Mouse (Mus musculus): ENCODE data around the gene Cask. TPM values are rescaled to one million over a fixed set of nuclear protein-coding genes. Genes with fewer than 3 reads are reported as not detected.

Gene Cask
- polyA plus RNA-seq, 1 experiment from 2014 or later, result 65.6 TPM

DNA sequence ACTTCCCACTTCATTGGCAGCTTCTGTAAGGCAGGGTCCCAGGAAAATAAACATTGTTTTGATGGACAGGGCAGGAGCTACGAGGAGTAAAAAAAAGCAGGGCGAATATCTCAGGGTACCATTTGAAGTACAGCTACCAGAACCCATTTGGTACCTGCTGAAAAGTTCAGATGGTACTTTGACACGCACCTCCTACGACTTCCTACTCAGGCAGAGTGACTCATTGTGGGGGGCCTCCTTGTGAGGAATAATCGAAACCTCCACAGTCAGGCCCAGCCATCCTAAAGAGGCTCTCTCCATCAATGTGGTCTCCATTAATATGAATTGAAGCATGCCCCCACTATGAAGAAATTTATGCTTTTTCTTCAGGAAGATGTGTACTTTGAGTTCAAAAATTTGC lies 228.5 kb downstream of the Cask start:
- no peaks in the 10 kb centered on the region for H3K4me1 ChIP-seq (ENCODE audit: control insufficient read depth, insufficient read depth, low read depth, low read length)
- no peaks in the 10 kb centered on the region for H3K27me3 ChIP-seq (replicated peaks; ENCODE audit: control insufficient read depth, insufficient read depth, low read length)
- no peak overlapping the region for H3K27ac ChIP-seq (ENCODE audit: low read depth, low read length)
- no peak for ATAC-seq
- no peak overlapping the region for H3K9ac ChIP-seq (ENCODE audit: low read depth, low read length)
- H3K36me3 ChIP-seq (ENCODE audit: control insufficient read depth, insufficient read depth, low read length), result no peaks in the 10 kb centered on the region
- 80% methylated on average over 5 of the region's 5 CpGs for WGBS
- H3K4me2 ChIP-seq (ENCODE audit: low read length), result no peak overlapping the region
- no peak overlapping the region for H3K4me3 ChIP-seq (ENCODE audit: low read length)
- H3K9me3 ChIP-seq (ENCODE audit: control insufficient read depth, low read length), result no peaks in the 10 kb centered on the region

- H3K4me3 ChIP-seq (ENCODE audit: low read length), result no peak overlapping the region
- H3K4me2 ChIP-seq (ENCODE audit: low read length), result no peak overlapping the region
- H3K27me3 ChIP-seq (replicated peaks; ENCODE audit: control insufficient read depth, insufficient read depth, low read length), result no peaks in the 10 kb centered on the region
- no peaks in the 10 kb centered on the region for H3K36me3 ChIP-seq (ENCODE audit: control insufficient read depth, insufficient read depth, low read length)
- no peaks in the 10 kb centered on the region for H3K9me3 ChIP-seq (ENCODE audit: control insufficient read depth, low read length)
- H3K9ac ChIP-seq (ENCODE audit: low read depth, low read length), result no peak overlapping the region
- no peak overlapping the region for H3K27ac ChIP-seq (ENCODE audit: low read depth, low read length)
- whole genome bisulfite sequencing, result 86% methylated on average over 4 of the region's 4 CpGs
- ATAC-seq, result no peak
- H3K4me1 ChIP-seq (ENCODE audit: control insufficient read depth, insufficient read depth, low read depth, low read length), result no peaks in the 10 kb centered on the region
Observed at GRCm38 (mm10) chrX:13621473-13621872, 229.7 kb downstream of the Cask start.

GRCm38 (mm10) chrX:13618476-13618875 lies 232.7 kb downstream of the Cask start:
- Histone ChIP-seq H3K27me3 (replicated peaks; ENCODE audit: control insufficient read depth, insufficient read depth, low read length) (no peaks in the 10 kb centered on the region), H3K27ac (ENCODE audit: low read depth, low read length) (no peak overlapping the region), H3K4me2 (ENCODE audit: low read length) (no peak overlapping the region), H3K4me1 (ENCODE audit: control insufficient read depth, insufficient read depth, low read depth, low read length) (no peaks in the 10 kb centered on the region), H3K9me3 (ENCODE audit: control insufficient read depth, low read length) (no peaks in the 10 kb centered on the region), H3K9ac (ENCODE audit: low read depth, low read length) (no peak overlapping the region), H3K4me3 (ENCODE audit: low read length) (no peak overlapping the region), H3K36me3 (ENCODE audit: control insufficient read depth, insufficient read depth, low read length) (no peaks in the 10 kb centered on the region)
- no peak for ATAC-seq
- WGBS, result 82% methylated on average over 4 of the region's 4 CpGs

- no peak for ATAC-seq
- H3K9me3 ChIP-seq (ENCODE audit: control insufficient read depth, low read length), result no peaks in the 10 kb centered on the region
- no peaks in the 10 kb centered on the region for H3K4me1 ChIP-seq (ENCODE audit: control insufficient read depth, insufficient read depth, low read depth, low read length)
- H3K4me3 ChIP-seq (ENCODE audit: low read length), result no peak overlapping the region
- no peak overlapping the region for H3K4me2 ChIP-seq (ENCODE audit: low read length)
- no peak overlapping the region for H3K9ac ChIP-seq (ENCODE audit: low read depth, low read length)
- H3K27ac ChIP-seq (ENCODE audit: low read depth, low read length), result no peak overlapping the region
- H3K27me3 ChIP-seq (replicated peaks; ENCODE audit: control insufficient read depth, insufficient read depth, low read length), result no peaks in the 10 kb centered on the region
- WGBS, result 78% methylated on average over 1 of the region's 1 CpGs
- H3K36me3 ChIP-seq (ENCODE audit: control insufficient read depth, insufficient read depth, low read length), result no peaks in the 10 kb centered on the region
Observed at GRCm38 (mm10) chrX:13617294-13617693, 233.9 kb downstream of the Cask start.

GRCm38 (mm10) chrX:13616726-13617125 lies 234.4 kb downstream of the Cask start:
- no peak for ATAC-seq
- no peak overlapping the region for H3K4me3 ChIP-seq (ENCODE audit: low read length)
- no peaks in the 10 kb centered on the region for H3K4me1 ChIP-seq (ENCODE audit: control insufficient read depth, insufficient read depth, low read depth, low read length)
- H3K36me3 ChIP-seq (ENCODE audit: control insufficient read depth, insufficient read depth, low read length), result no peaks in the 10 kb centered on the region
- WGBS, result 61% methylated on average over 1 of the region's 1 CpGs
- no peaks in the 10 kb centered on the region for H3K9me3 ChIP-seq (ENCODE audit: control insufficient read depth, low read length)
- no peak overlapping the region for H3K9ac ChIP-seq (ENCODE audit: low read depth, low read length)
- no peak overlapping the region for H3K27ac ChIP-seq (ENCODE audit: low read depth, low read length)
- H3K4me2 ChIP-seq (ENCODE audit: low read length), result no peak overlapping the region
- H3K27me3 ChIP-seq (replicated peaks; ENCODE audit: control insufficient read depth, insufficient read depth, low read length), result no peaks in the 10 kb centered on the region

DNA sequence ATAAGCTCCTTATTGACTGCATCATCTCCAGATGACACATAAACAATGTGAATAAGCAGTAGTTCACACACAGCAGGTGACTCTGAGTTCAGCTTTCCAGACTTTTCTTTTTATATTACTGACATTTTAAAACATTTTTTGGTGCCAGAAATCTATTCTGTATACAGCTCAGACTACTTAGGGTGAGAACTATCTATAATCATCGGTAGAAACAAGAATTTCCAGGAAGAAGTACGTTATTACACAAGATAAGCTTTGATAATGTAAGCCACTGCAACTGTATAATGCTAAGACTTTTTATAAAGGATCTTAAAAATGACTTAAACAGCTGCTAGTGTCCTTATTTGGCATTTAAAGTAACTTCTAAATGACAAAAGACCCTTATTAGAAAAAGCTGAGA lies 239.1 kb downstream of the Cask start:
- no peaks in the 10 kb centered on the region for H3K4me1 ChIP-seq (ENCODE audit: control insufficient read depth, insufficient read depth, low read depth, low read length)
- ATAC-seq, result no peak
- no peak overlapping the region for H3K4me3 ChIP-seq (ENCODE audit: low read length)
- 89% methylated on average over 2 of the region's 2 CpGs for WGBS
- no peaks in the 10 kb centered on the region for H3K27me3 ChIP-seq (replicated peaks; ENCODE audit: control insufficient read depth, insufficient read depth, low read length)
- H3K9me3 ChIP-seq (ENCODE audit: control insufficient read depth, low read length), result no peaks in the 10 kb centered on the region
- H3K4me2 ChIP-seq (ENCODE audit: low read length), result no peak overlapping the region
- no peak overlapping the region for H3K27ac ChIP-seq (ENCODE audit: low read depth, low read length)
- H3K9ac ChIP-seq (ENCODE audit: low read depth, low read length), result no peak overlapping the region
- no peaks in the 10 kb centered on the region for H3K36me3 ChIP-seq (ENCODE audit: control insufficient read depth, insufficient read depth, low read length)

DNA sequence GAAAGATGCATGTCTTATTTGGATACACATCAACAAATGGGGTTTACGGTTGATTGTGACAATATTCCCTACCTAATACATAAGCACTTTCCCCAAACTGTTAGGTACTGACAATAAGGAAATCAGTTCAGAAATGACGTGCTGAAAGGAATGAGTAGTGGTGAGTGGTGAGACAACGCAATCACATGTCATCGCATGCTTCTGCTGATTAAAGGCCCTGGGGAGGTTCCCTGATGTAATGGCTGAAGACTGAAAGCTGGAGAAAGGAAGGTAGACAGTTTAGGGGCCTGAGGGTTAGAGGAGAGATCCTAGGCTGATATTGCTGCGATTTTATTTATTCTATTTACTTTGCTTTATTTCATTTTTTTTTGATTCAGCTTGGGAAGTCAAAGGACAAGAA lies 240.1 kb downstream of the Cask start:
- Histone ChIP-seq H3K4me1 (ENCODE audit: control insufficient read depth, insufficient read depth, low read depth, low read length) (no peaks in the 10 kb centered on the region), H3K36me3 (ENCODE audit: control insufficient read depth, insufficient read depth, low read length) (no peaks in the 10 kb centered on the region), H3K9me3 (ENCODE audit: control insufficient read depth, low read length) (no peaks in the 10 kb centered on the region), H3K4me2 (ENCODE audit: low read length) (no peak overlapping the region), H3K9ac (ENCODE audit: low read depth, low read length) (no peak overlapping the region), H3K4me3 (ENCODE audit: low read length) (no peak overlapping the region), H3K27me3 (replicated peaks; ENCODE audit: control insufficient read depth, insufficient read depth, low read length) (no peaks in the 10 kb centered on the region), H3K27ac (ENCODE audit: low read depth, low read length) (no peak overlapping the region)
- WGBS, result 84% methylated on average over 5 of the region's 5 CpGs
- ATAC-seq, result no peak

- Histone ChIP-seq H3K27ac (ENCODE audit: low read depth, low read length) (no peak overlapping the region), H3K4me2 (ENCODE audit: low read length) (no peak overlapping the region), H3K27me3 (replicated peaks; ENCODE audit: control insufficient read depth, insufficient read depth, low read length) (no peaks in the 10 kb centered on the region), H3K36me3 (ENCODE audit: control insufficient read depth, insufficient read depth, low read length) (no peaks in the 10 kb centered on the region), H3K4me3 (ENCODE audit: low read length) (no peak overlapping the region), H3K9me3 (ENCODE audit: control insufficient read depth, low read length) (no peaks in the 10 kb centered on the region), H3K9ac (ENCODE audit: low read depth, low read length) (no peak overlapping the region), H3K4me1 (ENCODE audit: control insufficient read depth, insufficient read depth, low read depth, low read length) (no peaks in the 10 kb centered on the region)
- 46% methylated on average over 3 of the region's 3 CpGs for WGBS
- no peak for ATAC-seq
Observed at GRCm38 (mm10) chrX:13607752-13608151, 243.4 kb downstream of the Cask start.

DNA sequence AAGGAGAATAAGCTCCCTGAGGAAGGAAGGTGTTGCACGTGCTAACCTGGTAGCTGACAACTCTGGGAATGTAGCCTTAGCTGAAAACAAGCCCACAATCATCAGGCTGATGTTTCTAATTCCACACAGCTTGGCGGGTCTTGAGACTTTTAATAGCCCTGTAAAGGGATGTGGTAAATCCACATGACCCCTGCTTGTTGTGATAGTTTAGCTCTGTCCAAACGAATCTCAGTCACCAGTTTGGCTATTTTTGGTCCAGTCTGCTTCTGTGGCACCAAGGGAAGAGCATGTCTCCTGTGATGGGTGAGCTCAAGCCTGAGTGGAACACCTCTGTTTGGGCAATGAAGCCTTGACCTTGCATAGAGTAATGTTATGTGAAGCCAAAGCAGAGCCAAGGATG lies 244.4 kb downstream of the Cask start:
- Histone ChIP-seq H3K4me1 (ENCODE audit: control insufficient read depth, insufficient read depth, low read depth, low read length) (no peaks in the 10 kb centered on the region), H3K27me3 (replicated peaks; ENCODE audit: control insufficient read depth, insufficient read depth, low read length) (no peaks in the 10 kb centered on the region), H3K9ac (ENCODE audit: low read depth, low read length) (no peak overlapping the region), H3K4me3 (ENCODE audit: low read length) (no peak overlapping the region), H3K4me2 (ENCODE audit: low read length) (no peak overlapping the region), H3K36me3 (ENCODE audit: control insufficient read depth, insufficient read depth, low read length) (no peaks in the 10 kb centered on the region), H3K27ac (ENCODE audit: low read depth, low read length) (no peak overlapping the region), H3K9me3 (ENCODE audit: control insufficient read depth, low read length) (no peaks in the 10 kb centered on the region)
- 64% methylated on average over 3 of the region's 3 CpGs for WGBS
- no peak for ATAC-seq

DNA sequence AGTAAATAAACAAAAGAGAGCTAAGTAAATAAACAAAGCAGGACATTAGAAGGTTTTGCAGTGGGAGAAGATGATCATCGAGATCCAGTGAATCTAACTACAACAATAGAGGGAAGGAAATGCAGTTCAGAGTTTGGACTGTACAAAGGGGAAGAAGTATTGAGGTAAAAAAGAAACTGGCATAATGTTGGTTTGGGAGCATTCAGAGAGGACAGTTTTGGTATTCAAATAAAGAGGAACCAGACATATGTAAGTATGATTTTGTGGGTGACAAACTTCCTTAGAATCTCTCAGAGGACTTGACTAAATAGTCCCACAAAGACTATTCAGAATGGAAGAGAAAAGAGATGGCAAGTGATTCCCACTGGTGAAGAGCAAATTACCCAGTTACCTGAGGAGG lies 251.2 kb downstream of the Cask start:
- 93% methylated on average over 1 of the region's 1 CpGs for whole genome bisulfite sequencing
- no peaks in the 10 kb centered on the region for H3K27me3 ChIP-seq (replicated peaks; ENCODE audit: control insufficient read depth, insufficient read depth, low read length)
- no peak for ATAC-seq
- H3K9ac ChIP-seq (ENCODE audit: low read depth, low read length), result no peak overlapping the region
- H3K36me3 ChIP-seq (ENCODE audit: control insufficient read depth, insufficient read depth, low read length), result no peaks in the 10 kb centered on the region
- H3K4me3 ChIP-seq (ENCODE audit: low read length), result no peak overlapping the region
- no peak overlapping the region for H3K4me2 ChIP-seq (ENCODE audit: low read length)
- H3K9me3 ChIP-seq (ENCODE audit: control insufficient read depth, low read length), result no peaks in the 10 kb centered on the region
- no peaks in the 10 kb centered on the region for H3K4me1 ChIP-seq (ENCODE audit: control insufficient read depth, insufficient read depth, low read depth, low read length)
- H3K27ac ChIP-seq (ENCODE audit: low read depth, low read length), result no peak overlapping the region

Measured in hindbrain, embryonic 16.5 days (tissue).